In the genomic region with DNA sequence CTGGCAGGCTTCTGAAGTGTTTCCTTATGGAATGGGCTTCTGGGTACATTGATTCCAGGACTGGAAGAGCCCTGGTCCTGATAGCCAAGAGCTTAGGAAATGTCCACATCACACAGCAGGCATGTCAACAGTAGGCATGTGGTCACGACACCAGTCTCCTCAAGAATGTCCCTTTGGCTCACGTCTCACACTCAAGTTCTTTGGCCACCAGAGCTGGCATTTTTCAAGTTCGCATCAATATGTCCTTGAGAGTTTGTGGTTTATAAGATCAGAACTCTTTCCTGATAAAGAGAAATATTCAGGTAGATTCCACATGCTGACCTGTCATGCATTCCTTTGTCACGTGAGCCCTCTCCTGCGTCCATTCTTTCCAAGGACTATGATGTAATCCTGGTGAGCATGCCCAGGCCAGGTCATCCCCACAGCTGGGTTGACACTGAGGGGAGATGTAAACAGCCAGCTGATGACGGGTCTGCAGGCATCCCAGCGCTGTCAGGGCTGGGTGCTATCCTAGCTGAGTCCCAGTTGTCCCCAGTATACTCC, we compare ENCODE assay signal across 9 mouse cellular contexts. TPM values are rescaled to one million over a fixed set of nuclear protein-coding genes. Genes with fewer than 3 reads are reported as not detected.
DNase-seq lines count a peak whose midpoint lies in the region; ATAC-seq and TF ChIP-seq lines count a peak whose summit lies in the region.
"Had no signal": no experiment of that assay in that cellular context is flagged by ENCODE, and none has a peak within 500 bp of the region (broad histone marks: within the 10 kb centered on the region; RNA-seq: fewer than 3 reads in every experiment).

No protein-coding gene starts in this region.

- no peak for TF ChIP-seq CTCF in left cerebral cortex, adult 2 months (IDR thresholded peaks at IDR 0.05)

- no peak for DNase-seq in left cerebral cortex, adult 2 months (ENCODE audit: extremely low spot score in 1 of 2, low spot score in 2 of 2)
- no peak for DNase-seq in left cerebral cortex, postnatal 25 days (ENCODE audit: low spot score in 2 of 2)
- DNase-seq in limb, embryonic 14.5 days (ENCODE audit: low spot score) = no peak
- peak; percentile 89 for DNase-seq in lung, postnatal 36 days
- DNase-seq in layer of hippocampus, postnatal 14 days (ENCODE audit: low spot score in 2 of 2) = no peak
- no peak for DNase-seq in adrenal gland, adult 8-10 months

- H3K4me2 ChIP-seq in embryonic facial prominence, embryonic 13.5 days = no peak overlapping the region
- H3K4me2 ChIP-seq in limb, embryonic 14.5 days (replicated peaks; ENCODE audit: low read depth, low read length, severe bottlenecking) = no peak overlapping the region

- peaks cover 62% of the 10 kb centered on the region for H3K4me1 ChIP-seq in embryonic facial prominence, embryonic 13.5 days
- H3K4me1 ChIP-seq in limb, embryonic 14.5 days (ENCODE audit: control insufficient read depth, insufficient read depth, low read length) = peaks cover 42% of the 10 kb centered on the region

- ATAC-seq in embryonic facial prominence, embryonic 13.5 days (ENCODE audit: insufficient number of reproducible peaks, insufficient read depth, low FRiP score, low TSS enrichment, low read depth) = no peak
- ATAC-seq in limb, embryonic 14.5 days (ENCODE audit: low FRiP score, low read depth) = no peak

- WGBS in embryonic facial prominence, embryonic 13.5 days = 81% methylated on average over 7 of the region's 7 CpGs
- WGBS in limb, embryonic 14.5 days = 77% methylated on average over 7 of the region's 7 CpGs

- intact Hi-C loops in left cerebral cortex, adult 2 months (cut with DNase I) = no loop called here
- intact Hi-C loops in left cerebral cortex, postnatal 25 days (cut with DNase I) = no loop called here

- peak overlapping the region; percentile 93 for H3K27ac ChIP-seq in left cerebral cortex, adult 2 months
- peak overlapping the region; percentile 57; the same call in 1 of the 2 replicates for H3K27ac ChIP-seq in embryonic facial prominence, embryonic 13.5 days
- peak overlapping the region; percentile 75 for H3K27ac ChIP-seq in limb, embryonic 14.5 days (replicated peaks; ENCODE audit: low read depth, low read length)
- H3K27ac ChIP-seq: hindbrain, postnatal 0 days; kidney, postnatal 0 days had no signal

- H3K36me3 ChIP-seq in embryonic facial prominence, embryonic 13.5 days = 0 out of 2 replicates have a peak, but pooled peaks cover 4% of the 10 kb centered on the region
- no peaks in the 10 kb centered on the region for H3K36me3 ChIP-seq in limb, embryonic 14.5 days (ENCODE audit: control insufficient read depth, insufficient read depth, low read length)

- H3K4me3 ChIP-seq in left cerebral cortex, adult 2 months = no peak overlapping the region
- H3K4me3 ChIP-seq in embryonic facial prominence, embryonic 13.5 days = no peak overlapping the region
- H3K4me3 ChIP-seq in limb, embryonic 14.5 days (replicated peaks; ENCODE audit: low read length) = no peak overlapping the region

- no peaks in the 10 kb centered on the region for H3K27me3 ChIP-seq in embryonic facial prominence, embryonic 13.5 days
- H3K27me3 ChIP-seq in limb, embryonic 14.5 days (ENCODE audit: control insufficient read depth, insufficient read depth, low read length) = no peaks in the 10 kb centered on the region

- H3K9ac ChIP-seq in embryonic facial prominence, embryonic 13.5 days = 0 out of 2 replicates have a peak overlapping the region, but pooled peaks have one; percentile 6
- H3K9ac ChIP-seq in limb, embryonic 14.5 days (ENCODE audit: low read depth, low read length, severe bottlenecking) = no peak overlapping the region

- no peak for TF ChIP-seq POLR2A in limb, embryonic 14.5 days (IDR thresholded peaks at IDR 0.05; ENCODE audit: borderline replicate concordance, extremely low read depth, insufficient read depth, insufficient read length)

- H3K9me3 ChIP-seq in embryonic facial prominence, embryonic 13.5 days = no peaks in the 10 kb centered on the region
- no peaks in the 10 kb centered on the region for H3K9me3 ChIP-seq in limb, embryonic 14.5 days (ENCODE audit: control insufficient read depth, low read length)

RNA-seq across cellular contexts. Expression of a gene that starts 40.3 kb away (rescaled TPM):
- total RNA-seq in left cerebral cortex, adult 2 months (2021) = 100 to 1,000 TPM; 105 to 115 TPM
- total RNA-seq in left cerebral cortex, postnatal 25 days (2021) = 100 to 1,000 TPM; 101 to 109 TPM
- 40.3 and 40.6 TPM in 2 replicates for polyA plus RNA-seq in embryonic facial prominence, embryonic 13.5 days (2015; fragmentation: Nextera tagmentation; extraction: Ambion mirVana)
- polyA plus RNA-seq in limb, embryonic 14.5 days (2012; rRNA removed) = 130 and 180 TPM in 2 replicates
- 73.0 and 84.1 TPM in 2 replicates for polyA plus RNA-seq in limb, embryonic 14.5 days (2014; fragmentation: Nextera tagmentation; extraction: Ambion mirVana)
- total RNA-seq in layer of hippocampus, postnatal 14 days (2021) = 10 to 100 TPM; 65.2 to 70.3 TPM
- total RNA-seq in adrenal gland, adult 8-10 months (2022) = 10 to 100 TPM; 13.1 to 22.0 (median 18.4) TPM

RNA-seq across cellular contexts. Expression of a gene that starts 47.3 kb away (rescaled TPM):
- 10 to 100 TPM; 18.6 to 19.6 TPM for total RNA-seq in left cerebral cortex, adult 2 months (2021)
- 10 to 100 TPM; 17.2 to 18.9 TPM for total RNA-seq in left cerebral cortex, postnatal 25 days (2021)
- polyA plus RNA-seq in embryonic facial prominence, embryonic 13.5 days (2015; fragmentation: Nextera tagmentation; extraction: Ambion mirVana) = 22.9 and 26.0 TPM in 2 replicates
- 20.1 and 25.9 TPM in 2 replicates for polyA plus RNA-seq in limb, embryonic 14.5 days (2012; rRNA removed)
- 17.4 and 20.2 TPM in 2 replicates for polyA plus RNA-seq in limb, embryonic 14.5 days (2014; fragmentation: Nextera tagmentation; extraction: Ambion mirVana)
- 10 to 100 TPM in 1 of 2 experiments, 1 to 10 TPM in 1; 8.5 to 12.0 TPM for total RNA-seq in layer of hippocampus, postnatal 14 days (2021)
- total RNA-seq in adrenal gland, adult 8-10 months (2022) = 1 to 10 TPM; 3.9 to 6.5 (median 5.5) TPM
